Mouse (Mus musculus): ENCODE results near the gene Nrxn1. TPM values are rescaled to one million over a fixed set of nuclear protein-coding genes. Genes with fewer than 3 reads are reported as not detected.
"Not testable (repeated sequence)": the region's sequence is repeated elsewhere in the genome, so short reads cannot be mapped to it uniquely, and the experiment has no call there.

The Nrxn1 gene
- polyA plus RNA-seq, 1 experiment from 2014 or later: 5.9 TPM

DNA sequence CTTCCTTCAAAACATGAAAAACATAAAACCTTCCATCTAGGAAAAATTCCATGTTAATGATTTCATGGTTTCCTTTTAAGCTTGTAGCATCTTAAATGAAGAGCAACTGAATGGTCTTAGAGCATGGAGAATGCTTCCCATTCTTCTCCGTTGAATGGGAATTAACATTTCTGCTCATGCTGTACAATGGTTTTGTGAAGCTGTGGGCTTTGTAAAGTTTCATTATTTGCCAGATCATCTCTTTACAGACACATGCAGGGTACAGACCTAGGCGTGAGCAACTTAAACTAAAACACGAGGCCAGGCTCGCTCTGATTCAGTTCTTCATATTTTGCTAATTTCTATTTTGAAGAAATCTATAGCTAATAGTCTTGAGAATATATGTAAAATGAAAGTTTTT, 546.1 kb downstream of the Nrxn1 start:
- no peaks in the 10 kb centered on the region for H3K36me3 ChIP-seq (ENCODE audit: control insufficient read depth, insufficient read depth, low read length)
- H3K27me3 ChIP-seq (ENCODE audit: control insufficient read depth, insufficient read depth, low read length): no peaks in the 10 kb centered on the region
- H3K9me3 ChIP-seq (replicated peaks; ENCODE audit: control insufficient read depth, low read length): no peaks in the 10 kb centered on the region
- 83% methylated on average over 4 of the region's 4 CpGs for WGBS
- H3K4me3 ChIP-seq (replicated peaks; ENCODE audit: low read length): no peak overlapping the region
- H3K4me1 ChIP-seq (ENCODE audit: control insufficient read depth, insufficient read depth, low read length): no peaks in the 10 kb centered on the region
- H3K27ac ChIP-seq (ENCODE audit: low read length): no peak overlapping the region
- H3K9ac ChIP-seq (ENCODE audit: low read length): no peak overlapping the region
- ATAC-seq (ENCODE audit: insufficient read depth, low FRiP score): no peak
- H3K4me2 ChIP-seq (ENCODE audit: low read depth, low read length): no peak overlapping the region

GRCm38 (mm10) chr17:90544639-90545259, 548.1 kb downstream of the Nrxn1 start:
- Histone ChIP-seq H3K27ac (ENCODE audit: low read length) (no peak overlapping the region), H3K4me1 (ENCODE audit: control insufficient read depth, insufficient read depth, low read length) (no peaks in the 10 kb centered on the region), H3K9me3 (replicated peaks; ENCODE audit: control insufficient read depth, low read length) (no peaks in the 10 kb centered on the region), H3K4me2 (ENCODE audit: low read depth, low read length) (no peak overlapping the region), H3K9ac (ENCODE audit: low read length) (no peak overlapping the region), H3K4me3 (replicated peaks; ENCODE audit: low read length) (no peak overlapping the region), H3K36me3 (ENCODE audit: control insufficient read depth, insufficient read depth, low read length) (no peaks in the 10 kb centered on the region), H3K27me3 (ENCODE audit: control insufficient read depth, insufficient read depth, low read length) (no peaks in the 10 kb centered on the region)
- 70% methylated on average over 8 of the region's 8 CpGs for WGBS
- ATAC-seq (ENCODE audit: insufficient read depth, low FRiP score): no peak

DNA sequence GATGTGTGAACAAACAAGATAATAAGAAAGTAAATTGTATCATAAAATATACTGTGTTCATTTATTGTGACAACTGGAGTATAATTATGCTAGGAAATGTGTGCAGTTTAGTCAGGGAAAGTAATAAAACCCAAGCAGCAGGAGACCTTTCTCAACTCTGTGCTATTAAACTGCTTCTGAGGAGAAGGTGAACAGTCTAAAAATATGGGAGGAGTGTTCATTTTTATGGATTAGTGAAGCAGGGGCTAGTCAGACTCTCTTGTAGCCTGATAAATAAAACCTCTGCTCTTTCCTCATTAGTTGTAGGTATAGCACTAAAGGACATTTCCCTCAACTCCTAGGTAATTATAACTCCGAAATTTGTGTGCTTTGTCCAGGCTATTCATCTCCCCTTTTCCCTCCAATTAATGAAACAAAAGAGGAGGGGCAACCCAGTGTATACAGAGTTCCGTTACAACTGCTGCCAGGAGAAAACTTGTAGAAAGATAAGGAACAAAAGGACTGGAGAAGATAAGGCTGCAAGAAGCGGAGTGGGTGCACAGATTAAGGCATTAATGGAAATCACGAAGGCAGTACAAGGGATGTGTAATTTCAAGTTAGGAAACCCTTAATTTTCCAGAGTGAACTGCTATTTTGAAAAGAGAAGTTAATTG, 548.8 kb downstream of the Nrxn1 start:
- 36% methylated on average over 4 of the region's 4 CpGs for WGBS
- H3K4me2 ChIP-seq (ENCODE audit: low read depth, low read length): no peak overlapping the region
- ATAC-seq (ENCODE audit: insufficient read depth, low FRiP score): no peak
- H3K9me3 ChIP-seq (replicated peaks; ENCODE audit: control insufficient read depth, low read length): no peaks in the 10 kb centered on the region
- H3K27ac ChIP-seq (ENCODE audit: low read length): no peak overlapping the region
- H3K4me1 ChIP-seq (ENCODE audit: control insufficient read depth, insufficient read depth, low read length): no peaks in the 10 kb centered on the region
- no peak overlapping the region for H3K4me3 ChIP-seq (replicated peaks; ENCODE audit: low read length)
- no peak overlapping the region for H3K9ac ChIP-seq (ENCODE audit: low read length)
- no peaks in the 10 kb centered on the region for H3K36me3 ChIP-seq (ENCODE audit: control insufficient read depth, insufficient read depth, low read length)
- no peaks in the 10 kb centered on the region for H3K27me3 ChIP-seq (ENCODE audit: control insufficient read depth, insufficient read depth, low read length)

GRCm38 (mm10) chr17:90531443-90531842, 561.4 kb downstream of the Nrxn1 start:
- Histone ChIP-seq H3K9ac (ENCODE audit: low read length) (no peak overlapping the region), H3K4me1 (ENCODE audit: control insufficient read depth, insufficient read depth, low read length) (no peaks in the 10 kb centered on the region), H3K9me3 (replicated peaks; ENCODE audit: control insufficient read depth, low read length) (no peaks in the 10 kb centered on the region), H3K36me3 (ENCODE audit: control insufficient read depth, insufficient read depth, low read length) (no peaks in the 10 kb centered on the region), H3K27ac (ENCODE audit: low read length) (no peak overlapping the region), H3K27me3 (ENCODE audit: control insufficient read depth, insufficient read depth, low read length) (no peaks in the 10 kb centered on the region), H3K4me2 (ENCODE audit: low read depth, low read length) (no peak overlapping the region), H3K4me3 (replicated peaks; ENCODE audit: low read length) (no peak overlapping the region)
- ATAC-seq (ENCODE audit: insufficient read depth, low FRiP score): no peak
- 74% methylated on average over 2 of the region's 2 CpGs for WGBS

DNA sequence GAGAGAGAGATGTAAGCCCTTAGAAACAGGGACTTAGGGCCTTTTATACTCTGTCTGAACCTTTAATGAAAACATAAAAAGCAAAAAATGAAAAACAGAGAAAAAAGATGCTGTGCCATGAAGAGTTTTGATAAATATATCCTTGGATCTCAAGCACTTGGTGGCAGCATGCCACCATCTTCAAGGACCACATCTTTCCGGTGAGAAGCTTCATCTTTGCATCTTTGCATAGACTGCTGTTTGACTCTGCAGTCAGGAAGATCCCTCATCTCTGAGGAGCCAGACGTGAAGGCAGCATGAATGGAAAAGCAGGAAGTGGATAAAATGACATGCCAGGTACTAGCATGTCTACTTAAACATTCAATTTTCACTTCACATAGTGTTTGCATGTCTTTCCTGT, 586.8 kb downstream of the Nrxn1 start:
- H3K27me3 ChIP-seq (ENCODE audit: control insufficient read depth, insufficient read depth, low read length): no peaks in the 10 kb centered on the region

DNA sequence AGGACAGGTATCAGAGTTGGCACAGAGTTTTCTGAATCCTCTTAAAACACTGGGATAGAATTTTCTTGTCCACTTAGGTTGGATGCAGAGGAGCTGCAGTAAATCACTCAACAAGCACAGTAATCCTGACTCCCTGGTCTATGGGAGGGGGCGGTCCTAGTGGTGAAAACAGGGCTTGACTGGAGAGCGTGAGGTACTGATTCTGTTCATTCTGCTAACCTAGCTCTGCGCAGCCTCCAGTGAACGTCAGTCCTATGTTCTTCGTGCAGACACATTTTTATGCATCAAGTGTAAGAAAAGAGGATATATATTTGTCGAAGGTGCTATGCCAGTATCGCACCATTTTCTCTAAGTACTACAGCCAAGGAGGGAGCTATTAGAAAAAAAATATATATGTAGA, 588.9 kb downstream of the Nrxn1 start:
- not testable (repeated sequence) for ATAC-seq (ENCODE audit: insufficient read depth, low FRiP score); H3K4me2 ChIP-seq (ENCODE audit: low read depth, low read length); H3K36me3 ChIP-seq (ENCODE audit: control insufficient read depth, insufficient read depth, low read length); H3K27ac ChIP-seq (ENCODE audit: low read length); H3K4me1 ChIP-seq (ENCODE audit: control insufficient read depth, insufficient read depth, low read length); H3K9ac ChIP-seq (ENCODE audit: low read length); H3K27me3 ChIP-seq (ENCODE audit: control insufficient read depth, insufficient read depth, low read length); H3K9me3 ChIP-seq (replicated peaks; ENCODE audit: control insufficient read depth, low read length); H3K4me3 ChIP-seq (replicated peaks; ENCODE audit: low read length)
- WGBS: 72% methylated on average over 7 of the region's 7 CpGs

More for the DNA sequence above, 586.8 kb downstream of the Nrxn1 start:
- no peaks in the 10 kb centered on the region for H3K36me3 ChIP-seq (ENCODE audit: control insufficient read depth, insufficient read depth, low read length)
- no peaks in the 10 kb centered on the region for H3K4me1 ChIP-seq (ENCODE audit: control insufficient read depth, insufficient read depth, low read length)
- no peak overlapping the region for H3K4me2 ChIP-seq (ENCODE audit: low read depth, low read length)
- H3K9ac ChIP-seq (ENCODE audit: low read length): no peak overlapping the region
- no peak for ATAC-seq (ENCODE audit: insufficient read depth, low FRiP score)
- H3K4me3 ChIP-seq (replicated peaks; ENCODE audit: low read length): no peak overlapping the region
- H3K9me3 ChIP-seq (replicated peaks; ENCODE audit: control insufficient read depth, low read length): no peaks in the 10 kb centered on the region
- 61% methylated on average over 2 of the region's 2 CpGs for WGBS
- H3K27ac ChIP-seq (ENCODE audit: low read length): no peak overlapping the region

- Histone ChIP-seq H3K4me1 (ENCODE audit: control insufficient read depth, insufficient read depth, low read length) (no peaks in the 10 kb centered on the region), H3K27me3 (ENCODE audit: control insufficient read depth, insufficient read depth, low read length) (no peaks in the 10 kb centered on the region), H3K4me2 (ENCODE audit: low read depth, low read length) (no peak overlapping the region), H3K36me3 (ENCODE audit: control insufficient read depth, insufficient read depth, low read length) (no peaks in the 10 kb centered on the region), H3K4me3 (replicated peaks; ENCODE audit: low read length) (no peak overlapping the region), H3K9me3 (replicated peaks; ENCODE audit: control insufficient read depth, low read length) (no peaks in the 10 kb centered on the region), H3K27ac (ENCODE audit: low read length) (no peak overlapping the region), H3K9ac (ENCODE audit: low read length) (no peak overlapping the region)
- ATAC-seq (ENCODE audit: insufficient read depth, low FRiP score): no peak
- WGBS: 45% methylated on average over 6 of the region's 6 CpGs
These were observed 591.7 kb downstream of the Nrxn1 start for GRCm38 (mm10) chr17:90501023-90501675.

- H3K9ac ChIP-seq (ENCODE audit: low read length): no peak overlapping the region
- ATAC-seq (ENCODE audit: insufficient read depth, low FRiP score): no peak
- no peak overlapping the region for H3K27ac ChIP-seq (ENCODE audit: low read length)
- no peaks in the 10 kb centered on the region for H3K27me3 ChIP-seq (ENCODE audit: control insufficient read depth, insufficient read depth, low read length)
- H3K4me1 ChIP-seq (ENCODE audit: control insufficient read depth, insufficient read depth, low read length): no peaks in the 10 kb centered on the region
- H3K4me2 ChIP-seq (ENCODE audit: low read depth, low read length): no peak overlapping the region
- no peaks in the 10 kb centered on the region for H3K9me3 ChIP-seq (replicated peaks; ENCODE audit: control insufficient read depth, low read length)
- H3K36me3 ChIP-seq (ENCODE audit: control insufficient read depth, insufficient read depth, low read length): no peaks in the 10 kb centered on the region
- no peak overlapping the region for H3K4me3 ChIP-seq (replicated peaks; ENCODE audit: low read length)
These were observed 613.2 kb downstream of the Nrxn1 start for GRCm38 (mm10) chr17:90479531-90480250.

- Histone ChIP-seq H3K9ac (ENCODE audit: low read length) (no peak overlapping the region), H3K4me2 (ENCODE audit: low read depth, low read length) (no peak overlapping the region), H3K4me1 (ENCODE audit: control insufficient read depth, insufficient read depth, low read length) (no peaks in the 10 kb centered on the region), H3K4me3 (replicated peaks; ENCODE audit: low read length) (no peak overlapping the region), H3K9me3 (replicated peaks; ENCODE audit: control insufficient read depth, low read length) (no peaks in the 10 kb centered on the region), H3K27me3 (ENCODE audit: control insufficient read depth, insufficient read depth, low read length) (peaks cover 27% of the 10 kb centered on the region), H3K27ac (ENCODE audit: low read length) (no peak overlapping the region), H3K36me3 (ENCODE audit: control insufficient read depth, insufficient read depth, low read length) (no peaks in the 10 kb centered on the region)
- 40% methylated on average over 5 of the region's 5 CpGs for WGBS
- ATAC-seq (ENCODE audit: insufficient read depth, low FRiP score): no peak
These were observed 636.1 kb downstream of the Nrxn1 start for GRCm38 (mm10) chr17:90456748-90457147.
